Mouse (Mus musculus): ENCODE results near the gene Irf9. TPM values are rescaled to one million over a fixed set of nuclear protein-coding genes. Genes with fewer than 3 reads are reported as not detected.

The Irf9 gene
- polyA plus RNA-seq, 1 experiment from 2014 or later: 17.2 TPM

DNA sequence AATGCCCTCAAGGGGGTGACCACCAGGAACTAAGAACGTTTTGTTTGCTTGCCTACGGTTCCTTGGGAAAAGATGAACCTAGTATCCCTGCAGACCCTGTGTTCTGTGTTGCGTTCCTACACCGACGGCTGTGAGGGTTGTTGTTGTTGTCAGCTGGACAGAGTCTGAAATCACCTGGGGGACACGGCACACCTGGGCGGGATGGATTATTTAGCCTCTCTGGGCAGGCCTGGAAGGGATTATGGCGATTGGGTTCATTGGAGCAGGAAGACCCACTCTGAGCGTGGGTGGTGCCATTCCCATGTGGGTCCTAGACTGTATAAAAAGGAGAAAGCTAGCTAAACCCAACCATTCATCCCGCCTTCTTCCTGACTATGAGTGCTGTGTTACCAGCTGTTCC is 41.5 kb upstream of the Irf9 start:
- peak overlapping the region; percentile 46; the same call in 1 of the 2 replicates for H3K9ac ChIP-seq (ENCODE audit: low read depth, low read length)
- WGBS (ENCODE audit: insufficient replicate concordance): 84% methylated on average over 10 of the region's 10 CpGs
- H3K9me3 ChIP-seq (replicated peaks; ENCODE audit: control insufficient read depth, low read length): no peaks in the 10 kb centered on the region
- H3K4me2 ChIP-seq (ENCODE audit: low read depth, low read length): peak overlapping the region; percentile 89
- H3K27me3 ChIP-seq (ENCODE audit: control insufficient read depth, insufficient read depth, low read depth, low read length): no peaks in the 10 kb centered on the region
- H3K27ac ChIP-seq (ENCODE audit: low read length): no peak overlapping the region
- H3K4me3 ChIP-seq (ENCODE audit: low read depth, low read length): peak overlapping the region; percentile 78
- ATAC-seq (ENCODE audit: low read depth): no peak
- peaks cover 32% of the 10 kb centered on the region for H3K4me1 ChIP-seq (ENCODE audit: control insufficient read depth, low read depth, low read length)
- H3K36me3 ChIP-seq (ENCODE audit: control insufficient read depth, insufficient read depth): peaks cover 27% of the 10 kb centered on the region

DNA sequence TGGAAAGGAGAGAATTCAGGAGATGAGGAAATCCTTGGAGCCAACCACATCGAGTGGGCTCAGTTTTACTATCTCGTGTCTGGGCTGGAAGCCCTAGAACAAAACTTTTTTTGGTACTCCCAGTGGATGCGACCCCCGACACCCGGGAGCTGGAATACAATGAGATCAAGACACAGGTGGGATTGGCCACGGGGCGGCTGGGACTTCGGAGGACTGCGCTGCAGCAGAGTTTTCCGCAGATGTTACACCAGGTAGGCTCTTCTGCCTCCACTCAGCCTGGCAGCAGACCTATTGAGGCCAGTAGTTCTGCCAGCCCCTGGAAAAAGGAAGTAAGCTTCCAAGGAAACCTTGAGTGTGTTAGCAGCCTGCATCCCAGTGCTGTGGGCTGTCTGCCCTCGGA is 40.1 kb upstream of the Irf9 start:
- peaks cover 18% of the 10 kb centered on the region for H3K4me1 ChIP-seq (ENCODE audit: control insufficient read depth, low read depth, low read length)
- no peak overlapping the region for H3K4me3 ChIP-seq (ENCODE audit: low read depth, low read length)
- H3K27me3 ChIP-seq (ENCODE audit: control insufficient read depth, insufficient read depth, low read depth, low read length): no peaks in the 10 kb centered on the region
- no peak overlapping the region for H3K9ac ChIP-seq (ENCODE audit: low read depth, low read length)
- 76% methylated on average over 11 of the region's 11 CpGs for WGBS (ENCODE audit: insufficient replicate concordance)
- no peak overlapping the region for H3K27ac ChIP-seq (ENCODE audit: low read length)
- H3K4me2 ChIP-seq (ENCODE audit: low read depth, low read length): no peak overlapping the region
- H3K9me3 ChIP-seq (replicated peaks; ENCODE audit: control insufficient read depth, low read length): no peaks in the 10 kb centered on the region
- ATAC-seq (ENCODE audit: low read depth): no peak
- H3K36me3 ChIP-seq (ENCODE audit: control insufficient read depth, insufficient read depth): peaks cover 35% of the 10 kb centered on the region

DNA sequence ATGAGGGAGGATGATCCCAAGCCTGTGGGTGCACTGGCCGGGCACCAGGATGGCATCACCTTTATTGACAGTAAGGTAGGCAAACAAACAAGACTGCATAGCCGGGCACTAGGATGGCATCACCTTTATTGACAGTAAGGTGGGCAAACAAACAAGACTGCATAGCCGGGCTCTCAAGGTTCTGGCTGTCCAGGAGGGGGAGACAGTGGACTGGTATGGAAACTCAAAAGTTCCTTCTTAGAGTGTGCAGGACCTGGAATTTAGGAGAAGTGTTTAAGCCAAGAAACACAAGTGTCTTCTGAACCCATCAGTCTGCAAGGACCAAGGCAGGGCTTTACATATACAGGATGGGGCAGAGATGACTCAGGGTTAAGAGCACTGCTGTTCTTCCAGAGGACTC is 37.6 kb upstream of the Irf9 start:
- peaks cover 12% of the 10 kb centered on the region for H3K4me1 ChIP-seq (ENCODE audit: control insufficient read depth, low read depth, low read length)
- no peak overlapping the region for H3K4me2 ChIP-seq (ENCODE audit: low read depth, low read length)
- no peaks in the 10 kb centered on the region for H3K27me3 ChIP-seq (ENCODE audit: control insufficient read depth, insufficient read depth, low read depth, low read length)
- H3K9me3 ChIP-seq (replicated peaks; ENCODE audit: control insufficient read depth, low read length): no peaks in the 10 kb centered on the region
- no peak overlapping the region for H3K4me3 ChIP-seq (ENCODE audit: low read depth, low read length)
- 71% methylated on average over 3 of the region's 3 CpGs for WGBS (ENCODE audit: insufficient replicate concordance)
- no peak overlapping the region for H3K27ac ChIP-seq (ENCODE audit: low read length)
- peaks cover 45% of the 10 kb centered on the region for H3K36me3 ChIP-seq (ENCODE audit: control insufficient read depth, insufficient read depth)
- ATAC-seq (ENCODE audit: low read depth): no peak
- H3K9ac ChIP-seq (ENCODE audit: low read depth, low read length): no peak overlapping the region

DNA sequence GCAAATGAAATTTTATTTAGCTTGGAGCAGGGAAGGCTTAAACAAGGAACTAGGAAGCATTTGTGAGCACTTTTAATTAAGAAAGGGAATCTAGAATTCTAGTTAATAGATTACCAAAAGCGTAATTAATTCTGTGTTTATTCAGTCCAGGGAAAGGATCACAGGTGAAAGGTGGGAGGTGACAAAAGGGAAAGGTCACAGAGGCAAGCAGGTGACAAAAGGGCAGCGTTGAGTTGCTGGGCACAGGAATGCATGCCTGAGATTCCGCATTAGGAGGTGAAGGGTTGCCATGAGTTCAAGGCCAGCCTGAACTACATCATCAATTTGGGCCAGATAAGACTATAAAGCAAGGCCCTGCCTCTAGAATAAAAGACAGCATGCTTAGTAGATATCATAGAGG is 35.9 kb upstream of the Irf9 start:
- 69% methylated on average over 3 of the region's 3 CpGs for WGBS (ENCODE audit: insufficient replicate concordance)
- no peak overlapping the region for H3K9ac ChIP-seq (ENCODE audit: low read depth, low read length)
- H3K36me3 ChIP-seq (ENCODE audit: control insufficient read depth, insufficient read depth): peaks cover 45% of the 10 kb centered on the region
- no peaks in the 10 kb centered on the region for H3K27me3 ChIP-seq (ENCODE audit: control insufficient read depth, insufficient read depth, low read depth, low read length)
- ATAC-seq (ENCODE audit: low read depth): no peak
- H3K4me1 ChIP-seq (ENCODE audit: control insufficient read depth, low read depth, low read length): peaks cover 9% of the 10 kb centered on the region
- H3K9me3 ChIP-seq (replicated peaks; ENCODE audit: control insufficient read depth, low read length): no peaks in the 10 kb centered on the region
- H3K4me3 ChIP-seq (ENCODE audit: low read depth, low read length): no peak overlapping the region
- H3K27ac ChIP-seq (ENCODE audit: low read length): no peak overlapping the region
- no peak overlapping the region for H3K4me2 ChIP-seq (ENCODE audit: low read depth, low read length)

DNA sequence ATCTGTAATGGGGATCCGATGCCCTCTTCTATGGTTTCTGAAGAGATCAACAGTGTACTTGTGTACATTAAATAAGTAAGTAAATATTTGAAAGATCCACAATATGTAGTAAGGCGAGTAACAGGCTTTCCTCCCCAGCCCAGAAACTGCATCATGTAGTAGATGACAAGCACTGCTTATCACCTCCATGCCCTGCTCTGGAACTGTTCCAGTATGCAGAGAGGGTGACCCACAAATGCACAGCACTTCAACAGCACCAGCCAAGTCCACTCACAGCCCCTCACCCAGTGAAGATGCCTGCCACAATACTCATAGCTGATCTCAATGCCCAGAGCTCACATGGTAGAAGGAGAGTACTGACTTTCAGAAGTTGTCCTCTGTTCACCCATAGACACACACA is 32.8 kb upstream of the Irf9 start:
- no peak overlapping the region for H3K9ac ChIP-seq (ENCODE audit: low read depth, low read length)

DNA sequence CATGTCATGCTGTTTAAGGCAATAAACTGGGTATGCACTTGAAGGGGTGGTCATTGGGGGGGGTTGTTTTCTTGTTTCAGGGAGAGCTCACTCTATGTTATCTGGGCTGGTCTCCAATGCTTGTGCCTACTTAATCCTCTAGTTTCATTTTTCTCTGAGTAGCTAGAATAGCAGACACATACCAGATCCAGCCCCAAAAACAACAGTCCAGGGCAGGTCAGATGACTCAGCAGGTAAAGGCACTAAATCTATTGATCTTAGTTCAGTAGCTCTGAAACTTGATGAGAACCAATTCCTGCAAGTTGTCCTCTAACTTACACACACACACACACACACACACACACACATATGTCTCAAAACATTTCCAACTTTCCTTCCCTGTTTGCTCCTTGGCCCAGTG is 31.6 kb upstream of the Irf9 start:
- no peak overlapping the region for H3K9ac ChIP-seq (ENCODE audit: low read depth, low read length)
- peaks cover 13% of the 10 kb centered on the region for H3K4me1 ChIP-seq (ENCODE audit: control insufficient read depth, low read depth, low read length)
- no peaks in the 10 kb centered on the region for H3K27me3 ChIP-seq (ENCODE audit: control insufficient read depth, insufficient read depth, low read depth, low read length)
- no peak for ATAC-seq (ENCODE audit: low read depth)
- no peak overlapping the region for H3K4me2 ChIP-seq (ENCODE audit: low read depth, low read length)
- H3K9me3 ChIP-seq (replicated peaks; ENCODE audit: control insufficient read depth, low read length): no peaks in the 10 kb centered on the region
- no peak overlapping the region for H3K4me3 ChIP-seq (ENCODE audit: low read depth, low read length)
- peaks cover 19% of the 10 kb centered on the region for H3K36me3 ChIP-seq (ENCODE audit: control insufficient read depth, insufficient read depth)
- peak overlapping the region; percentile 23 for H3K27ac ChIP-seq (ENCODE audit: low read length)

More for the DNA sequence above, 32.8 kb upstream of the Irf9 start:
- no peak overlapping the region for H3K27ac ChIP-seq (ENCODE audit: low read length)
- H3K27me3 ChIP-seq (ENCODE audit: control insufficient read depth, insufficient read depth, low read depth, low read length): no peaks in the 10 kb centered on the region
- H3K9me3 ChIP-seq (replicated peaks; ENCODE audit: control insufficient read depth, low read length): no peaks in the 10 kb centered on the region
- peaks cover 31% of the 10 kb centered on the region for H3K36me3 ChIP-seq (ENCODE audit: control insufficient read depth, insufficient read depth)
- no peak for ATAC-seq (ENCODE audit: low read depth)
- no peak overlapping the region for H3K4me3 ChIP-seq (ENCODE audit: low read depth, low read length)
- 69% methylated on average over 2 of the region's 2 CpGs for WGBS (ENCODE audit: insufficient replicate concordance)
- H3K4me2 ChIP-seq (ENCODE audit: low read depth, low read length): no peak overlapping the region
- H3K4me1 ChIP-seq (ENCODE audit: control insufficient read depth, low read depth, low read length): peaks cover 9% of the 10 kb centered on the region

DNA sequence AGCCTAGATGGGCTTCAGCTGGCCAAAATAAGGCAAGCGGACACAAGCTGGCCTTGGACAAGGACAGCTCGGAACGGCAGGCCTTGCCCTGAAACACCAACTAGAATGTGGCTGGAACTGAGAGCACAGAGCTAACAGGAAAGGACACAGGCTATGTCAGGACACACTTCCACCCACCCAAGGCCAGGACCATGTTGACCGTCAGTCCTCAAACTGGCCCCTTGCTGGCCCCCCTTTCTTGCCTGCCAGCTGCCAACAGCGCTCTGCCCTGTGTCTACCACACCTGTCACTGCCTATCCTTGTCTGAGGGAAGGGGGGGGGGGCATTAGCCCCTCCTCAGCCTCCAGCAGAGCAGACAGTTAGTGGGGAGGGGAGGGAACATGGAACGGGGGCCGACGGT is 28.1 kb upstream of the Irf9 start, which contains the start of gene Fitm1:
TSS of gene Fitm1 (plus strand) at position 316 of the 400 bp plus-strand sequence.
- Histone ChIP-seq H3K36me3 (ENCODE audit: control insufficient read depth, insufficient read depth) (no peaks in the 10 kb centered on the region), H3K27me3 (ENCODE audit: control insufficient read depth, insufficient read depth, low read depth, low read length) (no peaks in the 10 kb centered on the region), H3K4me3 (ENCODE audit: low read depth, low read length) (no peak within 1 kb of the TSS), H3K4me1 (ENCODE audit: control insufficient read depth, low read depth, low read length) (peaks cover 35% of the 10 kb centered on the region), H3K4me2 (ENCODE audit: low read depth, low read length) (no peak within 1 kb of the TSS), H3K9me3 (replicated peaks; ENCODE audit: control insufficient read depth, low read length) (no peaks in the 10 kb centered on the region), H3K9ac (ENCODE audit: low read depth, low read length) (no peak within 1 kb of the TSS), H3K27ac (ENCODE audit: low read length) (no peak within 1 kb of the TSS)
- no peak for ATAC-seq (ENCODE audit: low read depth)
- 64% methylated on average over 8 of the region's 8 CpGs for WGBS (ENCODE audit: insufficient replicate concordance)

DNA sequence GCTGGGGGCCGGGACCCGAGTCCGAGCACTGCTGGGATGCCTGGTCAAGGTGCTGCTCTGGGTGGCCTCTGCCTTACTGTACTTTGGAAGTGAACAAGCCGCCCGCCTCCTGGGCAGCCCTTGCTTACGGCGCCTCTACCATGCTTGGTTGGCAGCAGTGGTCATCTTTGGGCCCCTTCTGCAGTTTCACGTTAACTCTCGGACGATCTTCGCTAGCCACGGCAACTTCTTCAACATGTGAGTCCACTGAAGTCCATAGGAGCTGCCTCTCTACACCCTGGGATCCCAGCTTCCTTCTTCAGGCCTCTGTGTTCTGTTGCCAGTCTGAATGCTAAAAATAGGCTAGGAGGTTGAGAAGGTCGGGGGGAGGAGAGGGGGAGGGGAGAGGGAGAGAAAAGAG is 27.7 kb upstream of the Irf9 start:
- H3K27ac ChIP-seq (ENCODE audit: low read length): no peak overlapping the region
- ATAC-seq (ENCODE audit: low read depth): no peak
- H3K4me1 ChIP-seq (ENCODE audit: control insufficient read depth, low read depth, low read length): peaks cover 35% of the 10 kb centered on the region
- 59% methylated on average over 13 of the region's 13 CpGs for WGBS (ENCODE audit: insufficient replicate concordance)
- H3K9me3 ChIP-seq (replicated peaks; ENCODE audit: control insufficient read depth, low read length): no peaks in the 10 kb centered on the region
- no peaks in the 10 kb centered on the region for H3K27me3 ChIP-seq (ENCODE audit: control insufficient read depth, insufficient read depth, low read depth, low read length)
- H3K4me3 ChIP-seq (ENCODE audit: low read depth, low read length): no peak overlapping the region
- H3K4me2 ChIP-seq (ENCODE audit: low read depth, low read length): no peak overlapping the region
- 0 out of 2 replicates have a peak, but pooled peaks cover 2% of the 10 kb centered on the region for H3K36me3 ChIP-seq (ENCODE audit: control insufficient read depth, insufficient read depth)
- no peak overlapping the region for H3K9ac ChIP-seq (ENCODE audit: low read depth, low read length)

DNA sequence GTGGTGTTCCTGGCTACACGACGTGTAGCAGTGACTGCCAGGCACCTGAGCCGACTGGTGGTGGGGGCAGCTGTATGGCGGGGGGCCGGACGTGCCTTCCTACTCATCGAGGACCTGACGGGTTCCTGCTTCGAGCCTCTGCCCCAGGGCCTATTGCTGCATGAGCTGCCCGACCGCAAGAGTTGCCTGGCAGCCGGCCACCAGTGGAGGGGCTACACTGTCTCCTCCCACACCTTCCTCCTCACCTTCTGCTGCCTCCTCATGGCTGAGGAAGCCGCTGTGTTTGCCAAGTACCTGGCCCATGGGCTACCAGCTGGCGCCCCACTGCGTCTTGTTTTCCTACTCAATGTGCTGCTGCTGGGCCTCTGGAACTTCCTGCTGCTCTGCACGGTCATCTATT is 27.0 kb upstream of the Irf9 start:
- Histone ChIP-seq H3K4me3 (ENCODE audit: low read depth, low read length) (no peak overlapping the region), H3K9ac (ENCODE audit: low read depth, low read length) (no peak overlapping the region), H3K4me1 (ENCODE audit: control insufficient read depth, low read depth, low read length) (peaks cover 35% of the 10 kb centered on the region), H3K36me3 (ENCODE audit: control insufficient read depth, insufficient read depth) (0 out of 2 replicates have a peak, but pooled peaks cover 3% of the 10 kb centered on the region), H3K27me3 (ENCODE audit: control insufficient read depth, insufficient read depth, low read depth, low read length) (no peaks in the 10 kb centered on the region), H3K27ac (ENCODE audit: low read length) (no peak overlapping the region), H3K4me2 (ENCODE audit: low read depth, low read length) (no peak overlapping the region), H3K9me3 (replicated peaks; ENCODE audit: control insufficient read depth, low read length) (no peaks in the 10 kb centered on the region)
- WGBS (ENCODE audit: insufficient replicate concordance): 80% methylated on average over 16 of the region's 16 CpGs
- no peak for ATAC-seq (ENCODE audit: low read depth)
